Mouse (Mus musculus) lung, postnatal 0 days (tissue): ENCODE measurements around the gene Cercam. TPM values are rescaled to one million over a fixed set of nuclear protein-coding genes. Genes with fewer than 3 reads are reported as not detected.
A peak's percentile ranks its signal among the peaks of the same experiment; 100 is the strongest.

Experiments
- ATAC-seq: fragments of 200-750 bp; cut with Nextera tagmentation; 2 replicates; pipeline ENCODE4 v1.8.0; 2017; ENCODE audit warnings: moderate library complexity
- DNase-seq: peaks from one replicate; pipeline ENCODE4 v3.0.0-alpha.2; 2016; ENCODE audit warnings: low spot score
- H3K27ac ChIP-seq: fragments of 300-500 bp; sonication (generic); 2 replicates; pipeline ENCODE4 v1.5.1; 2014; ENCODE audit warnings: antibody characterized with exemption, mild to moderate bottlenecking, low read length, mixed read lengths
- H3K27me3 ChIP-seq: fragments of 300-500 bp; sonication (generic); replicated peaks from 2 replicates; pipeline ENCODE4 v1.6.1; 2014; ENCODE audit warnings: low read length, mixed read lengths; ENCODE audit not compliant: insufficient read depth
- H3K36me3 ChIP-seq: fragments of 300-500 bp; sonication (generic); 2 replicates; pipeline ENCODE4 v1.6.1; 2014; ENCODE audit warnings: low read length, mixed read lengths; ENCODE audit not compliant: insufficient read depth
- H3K4me1 ChIP-seq: fragments of 300-500 bp; sonication (generic); 2 replicates; pipeline ENCODE4 v1.6.1; 2014; ENCODE audit warnings: antibody characterized with exemption, low read depth, low read length, mixed read lengths; ENCODE audit not compliant: insufficient read depth
- H3K4me2 ChIP-seq: fragments of 300-500 bp; sonication (generic); replicated peaks from 2 replicates; pipeline ENCODE4 v1.6.1; 2014; ENCODE audit warnings: low read depth, mild to moderate bottlenecking, low read length, moderate library complexity, mixed read lengths
- H3K4me3 ChIP-seq: fragments of 300-500 bp; sonication (generic); 2 replicates; pipeline ENCODE4 v1.5.1; 2014; ENCODE audit warnings: low read depth, low read length
- H3K9ac ChIP-seq: fragments of 300-500 bp; sonication (generic); replicated peaks from 2 replicates; pipeline ENCODE4 v1.6.1; 2014; ENCODE audit warnings: low read depth, mild to moderate bottlenecking
- H3K9me3 ChIP-seq: fragments of 300-500 bp; sonication (generic); 2 replicates; pipeline ENCODE4 v1.6.1; 2016; ENCODE audit warnings: low read length, mixed read lengths
- CTCF ChIP-seq: IDR thresholded peaks from 2 replicates; pipeline ENCODE4 v1.5.1; 2016; ENCODE audit warnings: antibody characterized with exemption, mild to moderate bottlenecking
- EP300 ChIP-seq: IDR thresholded peaks from 2 replicates; pipeline ENCODE4 v1.6.1; 2016; ENCODE audit warnings: antibody characterized with exemption, mild to moderate bottlenecking, control low read depth
- WGBS: fragments of 180-500 bp; shearing (Covaris S2); extraction: QIAGEN DNeasy Blood & Tissue Kit; methylation state at CpG from one replicate; pipeline ENCODE4 v1.1.7; 2014; 5-methylcytosine and 5-hydroxymethylcytosine counted together
- polyA plus RNA-seq: library from polyadenylated mRNA; unstranded; fragments of >200 nt; fragmentation: Nextera tagmentation; extraction: Ambion mirVana; gene quantifications from 2 replicates; pipeline ENCODE4 v1.2.1, GENCODE M21; 2015

Gene Cercam
- polyA plus RNA-seq, 1 experiment from 2014 or later: 5.4 TPM

- Histone ChIP-seq H3K9ac (peak overlapping the region; percentile 66), H3K36me3 (0 out of 2 replicates have a peak, but pooled peaks cover 2% of the 10 kb centered on the region), H3K4me2 (peak overlapping the region; percentile 78), H3K9me3 (no peaks in the 10 kb centered on the region), H3K4me1 (no peaks in the 10 kb centered on the region), H3K27ac (peak overlapping the region; percentile 39), H3K27me3 (no peaks in the 10 kb centered on the region), H3K4me3 (peak overlapping the region; percentile 77)
- TF ChIP-seq EP300 (no peak), CTCF (no peak)
- ATAC-seq (no peak), DNase-seq (no peak)
- 3% methylated on average over 12 of the region's 12 CpGs for WGBS
Observed at GRCm38 (mm10) chr2:29827709-29828024, 41.3 kb upstream of the Cercam start.

- Histone ChIP-seq H3K36me3 (peaks cover 11% of the 10 kb centered on the region; the same call in 1 of the 2 replicates), H3K4me1 (no peaks in the 10 kb centered on the region), H3K27ac (no peak overlapping the region), H3K4me2 (no peak overlapping the region), H3K27me3 (no peaks in the 10 kb centered on the region), H3K4me3 (no peak overlapping the region), H3K9me3 (no peaks in the 10 kb centered on the region), H3K9ac (no peak overlapping the region)
- TF ChIP-seq CTCF (no peak), EP300 (no peak)
- DNase-seq (no peak), ATAC-seq (no peak)
- 84% methylated on average over 4 of the region's 4 CpGs for WGBS
Observed at GRCm38 (mm10) chr2:29831106-29831505, 37.9 kb upstream of the Cercam start.

- Histone ChIP-seq H3K4me2 (no peak overlapping the region), H3K36me3 (peaks cover 20% of the 10 kb centered on the region; the same call in 1 of the 2 replicates), H3K27ac (no peak overlapping the region), H3K9me3 (no peaks in the 10 kb centered on the region), H3K4me1 (no peaks in the 10 kb centered on the region), H3K4me3 (no peak overlapping the region), H3K9ac (no peak overlapping the region), H3K27me3 (no peaks in the 10 kb centered on the region)
- TF ChIP-seq CTCF (no peak), EP300 (no peak)
- WGBS: 91% methylated on average over 5 of the region's 5 CpGs
- DNase-seq (no peak), ATAC-seq (no peak)
Observed at GRCm38 (mm10) chr2:29833796-29834195, 35.2 kb upstream of the Cercam start.

GRCm38 (mm10) chr2:29835391-29835899, 33.5 kb upstream of the Cercam start:
- Histone ChIP-seq H3K36me3 (peaks cover 20% of the 10 kb centered on the region; the same call in 1 of the 2 replicates), H3K27me3 (no peaks in the 10 kb centered on the region), H3K9me3 (no peaks in the 10 kb centered on the region), H3K27ac (no peak overlapping the region), H3K4me2 (no peak overlapping the region), H3K9ac (no peak overlapping the region), H3K4me3 (no peak overlapping the region), H3K4me1 (no peaks in the 10 kb centered on the region)
- no peak for TF ChIP-seq EP300
- TF ChIP-seq CTCF: no peak
- whole genome bisulfite sequencing: 84% methylated on average over 2 of the region's 2 CpGs
- no peak for DNase-seq
- no peak for ATAC-seq

- no peak for ATAC-seq
- H3K9ac ChIP-seq: no peak overlapping the region
- peaks cover 27% of the 10 kb centered on the region; the same call in 1 of the 2 replicates for H3K36me3 ChIP-seq
- no peaks in the 10 kb centered on the region for H3K4me1 ChIP-seq
- H3K27me3 ChIP-seq: 0 out of 2 replicates have a peak, but pooled peaks cover 5% of the 10 kb centered on the region
- H3K27ac ChIP-seq: no peak overlapping the region
- no peak for TF ChIP-seq CTCF
- no peak for TF ChIP-seq EP300
- no peak overlapping the region for H3K4me3 ChIP-seq
- no peaks in the 10 kb centered on the region for H3K9me3 ChIP-seq
- no peak for DNase-seq
- WGBS: 45% methylated on average over 4 of the region's 4 CpGs
- H3K4me2 ChIP-seq: no peak overlapping the region
Observed at GRCm38 (mm10) chr2:29839460-29839859, 29.5 kb upstream of the Cercam start.

GRCm38 (mm10) chr2:29843231-29844105, 25.5 kb upstream of the Cercam start:
- H3K4me2 ChIP-seq: no peak overlapping the region
- H3K9ac ChIP-seq: no peak overlapping the region
- peaks cover 25% of the 10 kb centered on the region; the same call in 1 of the 2 replicates for H3K36me3 ChIP-seq
- no peaks in the 10 kb centered on the region for H3K9me3 ChIP-seq
- TF ChIP-seq EP300: no peak
- TF ChIP-seq CTCF: no peak
- H3K27me3 ChIP-seq: peaks cover 30% of the 10 kb centered on the region
- ATAC-seq: no peak
- no peak overlapping the region for H3K4me3 ChIP-seq
- WGBS: 80% methylated on average over 9 of the region's 9 CpGs
- DNase-seq: no peak
- no peak overlapping the region for H3K27ac ChIP-seq
- H3K4me1 ChIP-seq: no peaks in the 10 kb centered on the region
